Comparison of ENCODE assay signal across 9 mouse cellular contexts in genomic region chr17:46629685-46630441, GRCm38 (mm10). TPM values are rescaled to one million over a fixed set of nuclear protein-coding genes. Genes with fewer than 3 reads are reported as not detected.
DNase-seq lines count a peak whose midpoint lies in the region; ATAC-seq lines count a peak whose summit lies in the region.
"Had no signal": no experiment of that assay in that cellular context is flagged by ENCODE, and none has a peak within 500 bp of the region (broad histone marks: within the 10 kb centered on the region; RNA-seq: fewer than 3 reads in every experiment).

No protein-coding gene starts in this region.

- peak overlapping the region; percentile 77 for H3K4me2 ChIP-seq in forebrain, embryonic 13.5 days
- peak overlapping the region; percentile 85 for H3K4me2 ChIP-seq in hindbrain, embryonic 16.5 days (ENCODE audit: low read length)
- H3K4me2 ChIP-seq in liver, embryonic 13.5 days: peak overlapping the region; percentile 70
- peak overlapping the region; percentile 85 for H3K4me2 ChIP-seq in neural tube, embryonic 12.5 days (replicated peaks)

- peak overlapping the region; percentile 96 for H3K4me3 ChIP-seq in forebrain, embryonic 13.5 days
- peak overlapping the region; percentile 92 for H3K4me3 ChIP-seq in hindbrain, embryonic 16.5 days (ENCODE audit: low read length)
- peak overlapping the region; percentile 64 for H3K4me3 ChIP-seq in liver, embryonic 13.5 days (replicated peaks)
- peak overlapping the region; percentile 94 for H3K4me3 ChIP-seq in neural tube, embryonic 12.5 days

- DNase-seq in retina, embryonic 14.5 days (ENCODE audit: low spot score): peak; percentile 72
- no peak for DNase-seq in retina, postnatal 1 day
- DNase-seq in liver, embryonic 13.5 days: no peak
- DNase-seq in right cerebral cortex, postnatal 36 days (ENCODE audit: low spot score in 2 of 2): no peak
- no peak for DNase-seq in adrenal gland, adult 8-10 months

- peak; percentile 62 for ATAC-seq in forebrain, embryonic 13.5 days
- peak; percentile 63 for ATAC-seq in hindbrain, embryonic 16.5 days
- peak; percentile 23; the same call in 1 of the 2 replicates for ATAC-seq in liver, embryonic 13.5 days (ENCODE audit: low read depth)
- peak; percentile 71 for ATAC-seq in neural tube, embryonic 12.5 days (ENCODE audit: low FRiP score, low read depth)

- WGBS in forebrain, embryonic 13.5 days: 17% methylated on average over 12 of the region's 12 CpGs
- 8% methylated on average over 12 of the region's 12 CpGs for WGBS in hindbrain, embryonic 16.5 days
- WGBS in liver, embryonic 13.5 days (ENCODE audit: insufficient replicate concordance): 14% methylated on average over 12 of the region's 12 CpGs
- 6% methylated on average over 12 of the region's 12 CpGs for WGBS in neural tube, embryonic 12.5 days

- H3K9ac ChIP-seq in forebrain, embryonic 13.5 days: peak overlapping the region; percentile 98
- peak overlapping the region; percentile 50 for H3K9ac ChIP-seq in hindbrain, embryonic 16.5 days (ENCODE audit: low read depth, low read length)
- 0 out of 2 replicates have a peak overlapping the region, but pooled peaks have one; percentile 70 for H3K9ac ChIP-seq in liver, embryonic 13.5 days
- peak overlapping the region; percentile 95 for H3K9ac ChIP-seq in neural tube, embryonic 12.5 days

- peaks cover 31% of the 10 kb centered on the region for H3K4me1 ChIP-seq in forebrain, embryonic 13.5 days
- H3K4me1 ChIP-seq in hindbrain, embryonic 16.5 days (ENCODE audit: control insufficient read depth, insufficient read depth, low read depth, low read length): peaks cover 19% of the 10 kb centered on the region
- H3K4me1 ChIP-seq in liver, embryonic 13.5 days (replicated peaks): peaks cover 27% of the 10 kb centered on the region
- peaks cover 42% of the 10 kb centered on the region for H3K4me1 ChIP-seq in neural tube, embryonic 12.5 days

- H3K9me3 ChIP-seq in forebrain, embryonic 13.5 days (replicated peaks): no peaks in the 10 kb centered on the region
- H3K9me3 ChIP-seq in hindbrain, embryonic 16.5 days (ENCODE audit: control insufficient read depth, low read length): no peaks in the 10 kb centered on the region
- no peaks in the 10 kb centered on the region for H3K9me3 ChIP-seq in liver, embryonic 13.5 days (replicated peaks)
- H3K9me3 ChIP-seq in neural tube, embryonic 12.5 days: no peaks in the 10 kb centered on the region

- H3K27me3 ChIP-seq in forebrain, embryonic 13.5 days: no peaks in the 10 kb centered on the region
- no peaks in the 10 kb centered on the region for H3K27me3 ChIP-seq in hindbrain, embryonic 16.5 days (replicated peaks; ENCODE audit: control insufficient read depth, insufficient read depth, low read length)
- peaks cover 53% of the 10 kb centered on the region for H3K27me3 ChIP-seq in liver, embryonic 13.5 days
- H3K27me3 ChIP-seq in neural tube, embryonic 12.5 days (replicated peaks): no peaks in the 10 kb centered on the region; the same call in 1 of the 2 replicates

- H3K27ac ChIP-seq in forebrain, embryonic 13.5 days: peak overlapping the region; percentile 87
- peak overlapping the region; percentile 90 for H3K27ac ChIP-seq in hindbrain, embryonic 16.5 days (ENCODE audit: low read depth, low read length)
- H3K27ac ChIP-seq in liver, embryonic 13.5 days: 0 out of 2 replicates have a peak overlapping the region, but pooled peaks have one; percentile 37
- H3K27ac ChIP-seq in neural tube, embryonic 12.5 days: peak overlapping the region; percentile 86

- peaks cover 38% of the 10 kb centered on the region for H3K36me3 ChIP-seq in forebrain, embryonic 13.5 days (ENCODE audit: poor library complexity, severe bottlenecking)
- peaks cover 4% of the 10 kb centered on the region; the same call in 1 of the 2 replicates for H3K36me3 ChIP-seq in hindbrain, embryonic 16.5 days (ENCODE audit: control insufficient read depth, insufficient read depth, low read length)
- H3K36me3 ChIP-seq in liver, embryonic 13.5 days: no peaks in the 10 kb centered on the region
- H3K36me3 ChIP-seq in neural tube, embryonic 12.5 days: peaks cover 33% of the 10 kb centered on the region

RNA-seq across cellular contexts. Expression of gene Ptk7, which starts 0.6 kb away (rescaled TPM):
- polyA plus RNA-seq in forebrain, embryonic 13.5 days (2015; fragmentation: Nextera tagmentation; extraction: Ambion mirVana): 32.5 and 35.3 TPM in 2 replicates
- polyA plus RNA-seq in hindbrain, embryonic 16.5 days (2015; fragmentation: Nextera tagmentation; extraction: Ambion mirVana): 25.9 and 36.1 TPM in 2 replicates
- 8.0 and 9.1 TPM in 2 replicates for polyA plus RNA-seq in liver, embryonic 13.5 days (2015; fragmentation: Nextera tagmentation; extraction: Ambion mirVana)
- 68.3 and 69.7 TPM in 2 replicates for polyA plus RNA-seq in neural tube, embryonic 12.5 days (2016; fragmentation: Nextera tagmentation; extraction: Ambion mirVana)
- total RNA-seq in adrenal gland, adult 8-10 months (2022): 10 to 100 TPM in 2 of 4 experiments, 1 to 10 TPM in 2; 8.7 to 11.2 (median 9.9) TPM
- total RNA-seq: neutrophil, adult 5-6 weeks had no signal

RNA-seq across cellular contexts. Expression of gene Klc4, which starts 16.0 kb away (rescaled TPM):
- 44.3 and 47.7 TPM in 2 replicates for polyA plus RNA-seq in forebrain, embryonic 13.5 days (2015; fragmentation: Nextera tagmentation; extraction: Ambion mirVana)
- 32.3 and 34.1 TPM in 2 replicates for polyA plus RNA-seq in hindbrain, embryonic 16.5 days (2015; fragmentation: Nextera tagmentation; extraction: Ambion mirVana)
- polyA plus RNA-seq in liver, embryonic 13.5 days (2015; fragmentation: Nextera tagmentation; extraction: Ambion mirVana): 5.8 TPM in 2 replicates
- 45.2 and 47.4 TPM in 2 replicates for polyA plus RNA-seq in neural tube, embryonic 12.5 days (2016; fragmentation: Nextera tagmentation; extraction: Ambion mirVana)
- total RNA-seq in adrenal gland, adult 8-10 months (2022): 10 to 100 TPM; 42.3 to 59.8 (median 53.2) TPM

RNA-seq across cellular contexts. Expression of gene Mrpl2, which starts 16.2 kb away (rescaled TPM):
- 89.0 and 97.3 TPM in 2 replicates for polyA plus RNA-seq in forebrain, embryonic 13.5 days (2015; fragmentation: Nextera tagmentation; extraction: Ambion mirVana)
- polyA plus RNA-seq in hindbrain, embryonic 16.5 days (2015; fragmentation: Nextera tagmentation; extraction: Ambion mirVana): 64.5 and 73.7 TPM in 2 replicates
- polyA plus RNA-seq in liver, embryonic 13.5 days (2015; fragmentation: Nextera tagmentation; extraction: Ambion mirVana): 91.5 and 97.5 TPM in 2 replicates
- polyA plus RNA-seq in neural tube, embryonic 12.5 days (2016; fragmentation: Nextera tagmentation; extraction: Ambion mirVana): 76.9 and 86.9 TPM in 2 replicates
- total RNA-seq in adrenal gland, adult 8-10 months (2022): 100 to 1,000 TPM in 2 of 4 experiments, 10 to 100 TPM in 2; 91.8 to 122 (median 104) TPM

RNA-seq across cellular contexts. Expression of gene Cul7, which starts 20.3 kb away (rescaled TPM):
- polyA plus RNA-seq in forebrain, embryonic 13.5 days (2015; fragmentation: Nextera tagmentation; extraction: Ambion mirVana): 33.5 and 39.0 TPM in 2 replicates
- 39.9 and 45.4 TPM in 2 replicates for polyA plus RNA-seq in hindbrain, embryonic 16.5 days (2015; fragmentation: Nextera tagmentation; extraction: Ambion mirVana)
- 10.9 and 12.4 TPM in 2 replicates for polyA plus RNA-seq in liver, embryonic 13.5 days (2015; fragmentation: Nextera tagmentation; extraction: Ambion mirVana)
- polyA plus RNA-seq in neural tube, embryonic 12.5 days (2016; fragmentation: Nextera tagmentation; extraction: Ambion mirVana): 42.0 and 45.2 TPM in 2 replicates
- 10 to 100 TPM; 42.0 to 53.5 (median 47.2) TPM for total RNA-seq in adrenal gland, adult 8-10 months (2022)

RNA-seq across cellular contexts. Expression of gene Rrp36, which starts 44.3 kb away (rescaled TPM):
- polyA plus RNA-seq in forebrain, embryonic 13.5 days (2015; fragmentation: Nextera tagmentation; extraction: Ambion mirVana): 54.5 and 59.7 TPM in 2 replicates
- 51.4 and 54.8 TPM in 2 replicates for polyA plus RNA-seq in hindbrain, embryonic 16.5 days (2015; fragmentation: Nextera tagmentation; extraction: Ambion mirVana)
- 31.7 and 31.9 TPM in 2 replicates for polyA plus RNA-seq in liver, embryonic 13.5 days (2015; fragmentation: Nextera tagmentation; extraction: Ambion mirVana)
- 52.1 and 54.1 TPM in 2 replicates for polyA plus RNA-seq in neural tube, embryonic 12.5 days (2016; fragmentation: Nextera tagmentation; extraction: Ambion mirVana)
- 10 to 100 TPM; 24.9 to 31.8 (median 30.6) TPM for total RNA-seq in adrenal gland, adult 8-10 months (2022)

Comparison
In these comparisons a context has a peak if more than half of its experiments do, and no peak if none do; other contexts are left out.
1. H3K27ac ChIP-seq: peak in every context shown above with its lines; median percentile 90 in hindbrain, embryonic 16.5 days; 87 in forebrain, embryonic 13.5 days; 86 in neural tube, embryonic 12.5 days; 37 in liver, embryonic 13.5 days.